Mouse (Mus musculus): ENCODE data around the gene Gramd1b.

- TF ChIP-seq CTCF (IDR thresholded peaks at IDR 0.05; ENCODE audit: extremely low read depth, insufficient read depth, insufficient read length, insufficient replicate concordance) (no peak), POLR2A (IDR thresholded peaks at IDR 0.05; ENCODE audit: low read depth, low read length) (no peak)
Measured at GRCm38 (mm10) chr9:40397471-40398245, 133.5 kb downstream of the Gramd1b start.
